Mouse (Mus musculus): Measurements from ENCODE around the gene Meox1. TPM values are rescaled to one million over a fixed set of nuclear protein-coding genes. Genes with fewer than 3 reads are reported as not detected.

The Meox1 gene
- polyA plus RNA-seq, 1 experiment: not detected

DNA sequence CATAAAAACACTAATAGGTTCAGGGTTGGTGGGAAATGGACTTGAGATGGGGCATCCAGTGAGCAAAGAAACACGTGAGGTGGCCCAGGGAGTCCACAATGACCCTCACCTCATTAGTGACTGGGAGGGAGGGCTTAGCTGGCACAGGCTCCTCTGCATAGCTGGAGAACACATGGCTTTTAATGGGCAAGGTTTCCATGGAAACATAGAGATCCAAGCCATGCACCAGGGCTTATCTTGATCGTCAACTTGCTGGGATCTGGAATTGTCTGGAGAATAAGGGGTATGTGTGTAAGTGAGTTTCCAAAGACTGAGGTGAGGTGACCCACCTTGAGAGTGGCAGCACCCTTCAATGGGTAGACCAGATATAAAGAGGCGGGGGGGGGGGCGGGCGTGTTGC is 19.2 kb downstream of the Meox1 start:
- H3K4me1 ChIP-seq (ENCODE audit: control insufficient read depth): no peaks in the 10 kb centered on the region
- no peaks in the 10 kb centered on the region for H3K36me3 ChIP-seq (ENCODE audit: control insufficient read depth)
- H3K9me3 ChIP-seq (ENCODE audit: control insufficient read depth, low read length): no peaks in the 10 kb centered on the region
- no peak overlapping the region for H3K4me3 ChIP-seq (replicated peaks)
- TF ChIP-seq TAL1 (IDR thresholded peaks at IDR 0.05; ENCODE audit: low read length) (no peak), GATA1 (IDR thresholded peaks at IDR 0.05; ENCODE audit: low read length) (no peak)
- H3K27me3 ChIP-seq (ENCODE audit: control insufficient read depth): no peaks in the 10 kb centered on the region

DNA sequence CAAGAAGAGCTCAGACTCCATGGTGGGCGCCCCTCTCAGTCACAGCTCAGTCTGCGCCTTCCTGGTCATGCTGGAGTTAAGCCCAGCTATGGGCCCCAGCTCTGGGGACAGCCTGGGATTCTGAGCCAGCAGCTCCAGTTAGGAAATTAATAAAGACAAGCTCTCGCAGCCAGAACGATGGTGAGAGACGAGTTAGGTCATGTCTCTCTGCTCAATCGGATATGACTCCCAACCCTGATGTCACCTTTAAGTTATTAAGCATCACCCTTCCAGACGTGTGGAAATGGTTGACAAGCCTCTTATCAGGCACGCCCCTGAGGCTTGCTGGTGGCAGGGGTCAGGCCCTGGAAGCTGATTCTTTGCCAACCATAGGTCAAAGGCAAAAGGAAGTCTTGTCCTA is 20.3 kb downstream of the Meox1 start:
- TF ChIP-seq GATA1 (IDR thresholded peaks at IDR 0.05; ENCODE audit: low read length): no peak
- no peak for TF ChIP-seq TAL1 (IDR thresholded peaks at IDR 0.05; ENCODE audit: low read length)
- H3K4me1 ChIP-seq (ENCODE audit: control insufficient read depth): no peaks in the 10 kb centered on the region
- H3K27me3 ChIP-seq (ENCODE audit: control insufficient read depth): no peaks in the 10 kb centered on the region
- no peaks in the 10 kb centered on the region for H3K9me3 ChIP-seq (ENCODE audit: control insufficient read depth, low read length)
- no peak overlapping the region for H3K4me3 ChIP-seq (replicated peaks)
- no peaks in the 10 kb centered on the region for H3K36me3 ChIP-seq (ENCODE audit: control insufficient read depth)

DNA sequence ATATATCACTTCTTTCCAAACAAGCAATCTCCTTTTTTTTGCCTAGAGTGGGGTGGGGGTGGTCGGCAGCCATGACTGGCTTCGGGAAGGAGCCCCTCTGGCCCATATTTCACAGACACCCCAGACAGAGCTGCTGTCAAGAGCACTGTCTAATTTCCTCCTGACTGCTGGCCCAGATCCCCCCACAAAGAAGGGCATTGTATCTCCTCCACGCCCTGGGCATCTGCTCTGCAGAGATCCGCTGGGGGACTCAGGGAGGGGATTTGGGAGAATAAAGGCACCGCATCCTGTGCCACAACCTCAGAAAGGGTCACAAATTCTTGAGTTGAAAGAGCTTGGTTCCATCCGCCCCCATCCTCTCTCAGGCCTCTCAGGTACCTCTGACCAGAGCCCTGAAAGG is 22.7 kb downstream of the Meox1 start:
- H3K4me3 ChIP-seq (replicated peaks): no peak overlapping the region
- H3K9me3 ChIP-seq (ENCODE audit: control insufficient read depth, low read length): no peaks in the 10 kb centered on the region
- H3K4me1 ChIP-seq (ENCODE audit: control insufficient read depth): no peaks in the 10 kb centered on the region
- TF ChIP-seq GATA1 (IDR thresholded peaks at IDR 0.05; ENCODE audit: low read length): no peak
- TF ChIP-seq TAL1 (IDR thresholded peaks at IDR 0.05; ENCODE audit: low read length): no peak
- H3K36me3 ChIP-seq (ENCODE audit: control insufficient read depth): no peaks in the 10 kb centered on the region
- no peaks in the 10 kb centered on the region for H3K27me3 ChIP-seq (ENCODE audit: control insufficient read depth)

DNA sequence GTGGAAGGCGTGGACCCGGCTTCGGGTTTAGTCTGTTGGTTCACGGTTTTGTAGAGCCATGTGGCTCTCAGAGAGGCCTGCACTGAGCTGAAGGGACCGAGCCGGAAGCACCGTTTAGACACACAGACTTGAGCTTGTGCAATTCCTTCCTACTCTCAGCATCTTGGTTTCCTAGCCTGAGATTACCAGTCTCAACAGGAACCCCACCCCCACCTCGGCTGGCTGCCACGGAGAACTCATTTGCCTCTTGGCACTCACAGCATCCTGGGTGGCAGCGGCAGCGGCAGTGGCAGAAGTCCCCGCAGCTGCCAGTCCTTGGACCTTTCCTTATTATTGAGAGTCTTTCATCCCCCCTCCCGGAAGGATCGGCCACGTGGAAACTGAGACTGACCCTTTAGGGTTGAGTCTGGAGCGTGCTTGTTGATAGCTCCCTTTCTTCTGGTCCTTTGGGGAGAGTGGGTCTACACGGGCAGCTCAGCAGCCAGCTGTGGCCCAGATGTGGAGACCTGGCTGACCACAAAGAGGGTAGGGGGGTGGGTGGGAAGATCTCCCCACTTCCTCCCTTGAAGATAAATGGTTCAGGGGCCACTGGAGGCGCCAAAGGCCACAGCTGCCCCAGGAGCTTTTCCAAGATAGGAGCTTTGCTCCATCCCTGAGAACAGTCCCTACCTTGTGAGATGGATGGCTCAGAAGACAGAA is 24.0 kb downstream of the Meox1 start:
- H3K9me3 ChIP-seq (ENCODE audit: control insufficient read depth, low read length): no peaks in the 10 kb centered on the region
- no peak overlapping the region for H3K4me3 ChIP-seq (replicated peaks)
- TF ChIP-seq TAL1 (IDR thresholded peaks at IDR 0.05; ENCODE audit: low read length) (no peak), GATA1 (IDR thresholded peaks at IDR 0.05; ENCODE audit: low read length) (no peak)
- H3K36me3 ChIP-seq (ENCODE audit: control insufficient read depth): no peaks in the 10 kb centered on the region
- H3K27me3 ChIP-seq (ENCODE audit: control insufficient read depth): no peaks in the 10 kb centered on the region
- H3K4me1 ChIP-seq (ENCODE audit: control insufficient read depth): no peaks in the 10 kb centered on the region

DNA sequence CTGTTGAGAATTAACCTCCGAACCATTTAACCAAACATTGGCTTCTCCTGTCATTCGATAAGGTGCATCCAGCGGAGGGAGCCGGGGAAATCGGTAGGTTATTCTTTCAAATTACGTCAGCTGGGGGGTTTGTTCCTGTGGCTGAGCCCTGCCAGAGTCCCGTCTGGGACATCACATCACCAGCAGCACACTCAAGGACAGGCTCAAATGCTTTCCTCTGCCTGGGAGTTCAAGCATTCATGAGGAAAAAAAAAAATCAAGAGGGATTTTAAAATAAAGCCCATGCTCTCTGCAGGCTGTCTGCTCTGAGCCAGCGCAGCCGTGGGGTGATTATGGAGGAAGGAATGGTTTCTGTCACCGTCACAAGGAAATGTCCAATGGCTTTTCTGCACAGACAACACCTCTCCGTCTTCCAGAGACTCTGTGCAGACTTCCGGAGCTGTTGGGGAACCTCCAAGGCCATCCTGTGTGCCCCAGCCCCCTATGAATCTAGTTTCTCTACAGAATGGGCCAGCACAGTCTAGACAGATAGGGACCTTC is 26.6 kb downstream of the Meox1 start:
- Histone ChIP-seq H3K4me3 (replicated peaks) (no peak overlapping the region), H3K36me3 (ENCODE audit: control insufficient read depth) (no peaks in the 10 kb centered on the region), H3K27me3 (ENCODE audit: control insufficient read depth) (no peaks in the 10 kb centered on the region), H3K9me3 (ENCODE audit: control insufficient read depth, low read length) (no peaks in the 10 kb centered on the region), H3K4me1 (ENCODE audit: control insufficient read depth) (no peaks in the 10 kb centered on the region)
- TF ChIP-seq TAL1 (IDR thresholded peaks at IDR 0.05; ENCODE audit: low read length) (no peak), GATA1 (IDR thresholded peaks at IDR 0.05; ENCODE audit: low read length) (no peak)

DNA sequence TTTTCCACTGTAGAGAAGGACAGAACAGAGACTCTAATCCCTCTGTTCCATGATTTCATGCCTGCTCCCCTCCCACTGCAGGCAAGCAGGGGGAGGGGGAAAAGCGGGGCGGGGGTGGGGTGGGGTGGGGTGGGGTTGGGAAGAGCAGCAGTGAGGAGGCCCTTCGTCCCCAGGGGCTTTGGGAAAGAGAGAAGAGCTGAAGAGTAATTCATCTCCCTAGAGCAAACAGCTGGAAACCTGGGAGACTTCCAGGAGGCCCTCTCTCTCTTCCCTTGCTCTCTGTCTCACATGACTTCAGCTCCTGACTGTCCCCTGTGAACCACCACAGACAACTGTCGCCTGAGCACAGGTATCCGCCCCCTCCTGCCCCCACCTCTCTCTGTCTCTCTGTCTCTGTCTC is 35.4 kb downstream of the Meox1 start:
- H3K4me1 ChIP-seq (ENCODE audit: control insufficient read depth): no peaks in the 10 kb centered on the region
- H3K27me3 ChIP-seq (ENCODE audit: control insufficient read depth): no peaks in the 10 kb centered on the region
- TF ChIP-seq TAL1 (IDR thresholded peaks at IDR 0.05; ENCODE audit: low read length) (no peak), GATA1 (IDR thresholded peaks at IDR 0.05; ENCODE audit: low read length) (no peak)
- H3K9me3 ChIP-seq (ENCODE audit: control insufficient read depth, low read length): no peaks in the 10 kb centered on the region
- no peak overlapping the region for H3K4me3 ChIP-seq (replicated peaks)
- no peaks in the 10 kb centered on the region for H3K36me3 ChIP-seq (ENCODE audit: control insufficient read depth)

DNA sequence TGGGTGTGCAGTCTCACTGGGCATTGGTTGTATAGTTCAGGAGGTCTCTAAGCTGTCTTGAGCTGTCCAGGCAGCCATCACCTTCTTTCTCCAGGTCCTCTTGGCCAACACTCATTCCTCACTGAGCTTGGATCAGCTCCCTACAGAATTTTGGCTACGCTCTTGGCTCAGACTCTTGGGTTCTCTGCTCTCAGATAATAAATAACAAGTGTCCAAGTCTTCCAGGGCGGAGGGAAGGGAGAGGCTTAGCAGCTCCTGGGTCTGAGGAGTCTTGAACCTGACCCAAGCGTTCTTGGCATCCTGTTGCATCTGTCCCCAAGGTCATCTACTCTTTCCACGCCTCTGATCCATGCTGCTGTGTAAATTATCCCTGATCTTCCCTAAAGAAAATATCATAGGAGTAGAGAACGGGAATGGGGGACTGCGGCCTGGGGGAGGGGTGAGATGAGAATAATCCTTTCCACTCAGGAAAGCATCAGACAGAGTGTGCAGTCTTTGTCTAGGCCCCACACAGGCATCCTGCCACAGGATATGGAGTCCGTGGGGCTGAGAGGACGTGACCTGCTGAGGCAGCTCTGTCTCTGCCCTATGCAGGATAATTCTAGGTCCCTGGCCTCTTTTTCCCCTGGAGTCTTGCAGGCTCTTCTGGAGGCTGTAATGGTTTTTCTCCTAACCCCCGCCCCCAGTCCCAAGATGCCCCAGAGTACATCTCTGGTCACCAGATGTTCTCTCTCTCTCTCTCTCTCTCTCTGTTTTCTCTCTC is 38.0 kb downstream of the Meox1 start:
- H3K9me3 ChIP-seq (ENCODE audit: control insufficient read depth, low read length): no peaks in the 10 kb centered on the region
- TF ChIP-seq TAL1 (IDR thresholded peaks at IDR 0.05; ENCODE audit: low read length) (no peak), GATA1 (IDR thresholded peaks at IDR 0.05; ENCODE audit: low read length) (no peak)
- no peaks in the 10 kb centered on the region for H3K27me3 ChIP-seq (ENCODE audit: control insufficient read depth)
- H3K4me1 ChIP-seq (ENCODE audit: control insufficient read depth): no peaks in the 10 kb centered on the region
- H3K4me3 ChIP-seq (replicated peaks): no peak overlapping the region
- no peaks in the 10 kb centered on the region for H3K36me3 ChIP-seq (ENCODE audit: control insufficient read depth)

DNA sequence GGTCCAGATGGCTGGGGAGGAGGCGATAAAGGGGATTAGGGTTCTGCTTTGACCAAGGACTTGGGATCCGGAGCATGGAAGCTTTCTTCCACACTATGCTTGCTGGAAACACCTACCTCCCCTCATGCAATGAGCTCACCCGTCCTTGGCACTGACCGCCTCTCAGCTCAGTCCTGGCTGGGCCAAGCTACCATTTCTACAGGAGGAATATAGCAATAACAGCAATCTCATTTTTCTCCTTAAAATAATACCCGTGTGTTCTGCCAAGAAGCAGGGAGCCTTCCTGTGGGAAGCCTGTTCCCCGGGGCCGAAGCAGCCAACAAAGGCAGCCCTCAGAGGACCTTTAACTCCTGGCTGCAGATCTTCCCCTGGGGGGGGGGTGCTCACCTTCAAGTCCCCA is 43.1 kb downstream of the Meox1 start:
- H3K4me1 ChIP-seq (ENCODE audit: control insufficient read depth): no peaks in the 10 kb centered on the region
- TF ChIP-seq TAL1 (IDR thresholded peaks at IDR 0.05; ENCODE audit: low read length) (no peak), GATA1 (IDR thresholded peaks at IDR 0.05; ENCODE audit: low read length) (no peak)
- H3K36me3 ChIP-seq (ENCODE audit: control insufficient read depth): no peaks in the 10 kb centered on the region
- H3K27me3 ChIP-seq (ENCODE audit: control insufficient read depth): no peaks in the 10 kb centered on the region
- no peak overlapping the region for H3K4me3 ChIP-seq (replicated peaks)
- no peaks in the 10 kb centered on the region for H3K9me3 ChIP-seq (ENCODE audit: control insufficient read depth, low read length)

DNA sequence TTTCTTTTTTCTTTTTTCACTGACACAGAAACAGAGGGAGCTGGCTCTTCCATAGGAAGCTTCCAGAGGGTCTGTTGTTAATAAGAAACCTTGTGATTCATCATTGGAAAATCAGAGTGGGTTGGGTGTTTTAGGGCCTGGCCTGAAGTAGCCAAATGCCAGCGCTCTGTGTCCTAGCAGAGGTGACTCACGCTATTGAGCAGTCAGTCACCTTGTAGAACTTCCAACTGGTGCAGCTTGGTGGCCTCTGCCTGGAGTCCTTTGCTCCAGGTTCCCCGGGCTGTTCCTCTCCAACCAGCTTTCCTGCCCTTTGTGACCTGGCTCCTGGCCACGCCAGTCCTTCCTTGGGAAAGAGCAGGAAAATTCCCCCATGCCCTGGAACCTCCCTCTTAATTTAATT is 44.9 kb downstream of the Meox1 start:
- Histone ChIP-seq H3K9me3 (ENCODE audit: control insufficient read depth, low read length) (no peaks in the 10 kb centered on the region), H3K36me3 (ENCODE audit: control insufficient read depth) (no peaks in the 10 kb centered on the region), H3K4me1 (ENCODE audit: control insufficient read depth) (no peaks in the 10 kb centered on the region), H3K27me3 (ENCODE audit: control insufficient read depth) (no peaks in the 10 kb centered on the region), H3K4me3 (replicated peaks) (no peak overlapping the region)
- TF ChIP-seq TAL1 (IDR thresholded peaks at IDR 0.05; ENCODE audit: low read length): no peak
- no peak for TF ChIP-seq GATA1 (IDR thresholded peaks at IDR 0.05; ENCODE audit: low read length)

Measured in erythroblast, embryonic 14.5 days (primary cell).